Mouse (Mus musculus) WW6 (cell line): ENCODE results near the gene Tpm1.

Experiments used
- DNase-seq: peaks from one replicate; pipeline ENCODE4 v3.0.0-alpha.2; 2013; ENCODE audit warnings: low read depth, low spot score

Gene Tpm1

DNA sequence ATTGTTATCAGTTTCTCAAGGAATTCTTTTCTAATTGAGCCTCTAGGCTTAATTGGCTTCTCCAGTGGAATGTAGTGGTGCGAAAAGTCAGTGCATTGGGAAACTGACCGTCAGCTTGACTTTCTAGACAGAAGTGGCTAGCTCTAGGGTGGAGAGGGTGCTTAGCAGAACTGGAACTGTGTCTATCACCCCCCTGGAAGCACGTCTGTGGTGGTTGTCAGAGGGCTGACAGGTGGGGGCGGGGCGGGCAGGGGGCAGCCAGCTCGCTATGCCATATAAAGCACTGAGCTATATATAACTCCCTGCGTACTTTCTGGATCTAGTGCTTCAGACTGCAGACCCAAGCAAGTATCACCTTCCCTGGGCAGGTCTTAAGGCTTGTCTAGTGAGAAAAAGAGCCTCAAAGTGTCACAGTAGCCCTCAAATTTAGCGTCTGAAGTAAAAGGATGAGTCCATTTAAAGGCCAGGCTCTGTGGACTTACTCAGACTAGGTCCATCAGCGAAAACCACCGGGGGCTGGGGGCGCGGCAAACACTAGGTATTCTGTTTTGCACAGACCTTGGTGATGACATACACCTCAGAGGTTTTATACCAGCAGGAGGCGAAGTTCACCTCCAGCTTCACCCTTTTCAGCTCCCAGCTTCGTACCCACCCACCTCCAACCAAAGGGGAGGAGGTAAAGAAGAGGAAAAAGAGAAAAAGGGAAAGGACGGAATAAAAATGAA lies 2.2 kb downstream of the Tpm1 start:
- DNase-seq, result no peak

DNA sequence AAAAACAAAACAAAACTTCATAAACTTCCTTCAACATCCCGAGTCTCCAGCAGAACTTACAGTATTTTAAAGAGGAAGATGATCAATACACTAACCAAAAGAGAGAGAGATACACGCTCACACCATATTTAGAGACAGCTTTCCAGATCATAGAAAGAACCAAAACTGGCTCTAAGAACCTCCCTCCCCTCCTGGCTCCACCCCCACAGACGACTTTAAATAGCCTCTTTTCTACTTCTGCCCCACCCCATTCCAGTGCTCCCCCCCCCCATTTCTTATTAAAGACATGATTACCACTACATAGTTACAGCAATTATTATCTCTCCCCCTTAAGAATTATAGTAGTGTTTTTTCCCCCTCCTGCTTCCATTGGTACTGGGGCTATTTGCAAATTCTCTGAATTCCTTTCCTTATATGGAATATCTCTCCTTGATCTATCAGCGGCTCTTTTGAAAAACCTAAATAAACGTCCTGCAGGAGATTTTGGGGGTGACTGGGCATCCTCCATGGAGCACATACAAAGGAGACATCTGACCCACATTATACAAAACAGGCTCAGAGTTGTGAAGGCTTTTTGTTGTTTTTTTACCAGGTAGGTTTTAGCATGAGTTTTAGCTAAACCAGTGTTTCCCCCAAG lies 3.1 kb downstream of the Tpm1 start:
- no peak for DNase-seq

DNA sequence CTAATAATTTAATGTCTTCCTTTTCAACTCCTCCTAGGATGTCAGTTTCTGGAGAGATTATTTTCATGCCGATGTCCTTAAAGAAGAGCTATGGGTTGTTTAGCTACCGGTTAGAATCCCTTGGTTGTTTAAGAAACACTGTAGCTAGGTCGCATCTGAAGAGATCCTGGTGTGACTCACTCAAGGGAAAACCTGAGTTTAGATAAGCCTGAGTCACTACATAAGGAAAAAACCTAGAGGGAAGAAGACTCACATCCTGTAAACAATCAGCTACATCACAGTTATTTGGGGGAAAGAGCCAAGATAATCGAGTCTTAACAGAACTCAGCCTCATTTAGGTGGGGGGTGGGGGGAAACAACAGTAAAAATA lies 3.9 kb downstream of the Tpm1 start:
- DNase-seq, result no peak

DNA sequence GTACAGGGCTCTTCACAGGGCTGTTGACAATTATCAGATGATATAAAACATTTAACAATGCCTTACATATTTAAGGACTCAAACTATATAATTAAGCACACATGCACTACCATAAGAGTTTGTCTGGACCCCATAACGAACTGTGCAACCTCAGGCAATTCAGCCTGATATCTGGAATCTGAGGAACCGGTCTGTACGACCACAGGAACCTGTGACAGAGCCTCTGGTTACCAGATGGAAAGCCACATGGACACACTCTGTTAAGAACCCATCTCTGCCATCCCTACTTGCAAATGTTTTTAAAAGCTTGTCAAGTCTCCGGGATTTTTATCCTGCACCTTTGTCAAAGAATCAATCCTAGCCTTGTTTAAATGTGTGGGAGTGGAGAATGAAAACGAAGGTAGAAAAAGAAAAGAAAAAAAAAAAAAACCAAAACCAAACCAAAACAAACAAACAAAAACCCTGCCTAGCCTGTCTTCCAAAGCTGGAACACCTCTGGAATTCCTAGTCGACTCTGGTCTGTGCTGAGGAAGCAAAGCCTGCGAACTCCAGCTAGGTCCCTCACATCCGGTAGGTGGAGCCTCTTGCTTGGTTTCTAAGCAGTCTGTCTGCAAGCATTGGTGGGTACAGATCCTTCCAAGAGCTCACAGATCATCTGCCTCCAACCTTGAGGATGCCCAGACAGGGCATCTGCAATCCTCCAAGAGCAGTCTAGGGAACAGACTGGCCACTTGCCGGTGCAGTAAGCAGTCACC lies 4.5 kb downstream of the Tpm1 start:
- no peak for DNase-seq

DNA sequence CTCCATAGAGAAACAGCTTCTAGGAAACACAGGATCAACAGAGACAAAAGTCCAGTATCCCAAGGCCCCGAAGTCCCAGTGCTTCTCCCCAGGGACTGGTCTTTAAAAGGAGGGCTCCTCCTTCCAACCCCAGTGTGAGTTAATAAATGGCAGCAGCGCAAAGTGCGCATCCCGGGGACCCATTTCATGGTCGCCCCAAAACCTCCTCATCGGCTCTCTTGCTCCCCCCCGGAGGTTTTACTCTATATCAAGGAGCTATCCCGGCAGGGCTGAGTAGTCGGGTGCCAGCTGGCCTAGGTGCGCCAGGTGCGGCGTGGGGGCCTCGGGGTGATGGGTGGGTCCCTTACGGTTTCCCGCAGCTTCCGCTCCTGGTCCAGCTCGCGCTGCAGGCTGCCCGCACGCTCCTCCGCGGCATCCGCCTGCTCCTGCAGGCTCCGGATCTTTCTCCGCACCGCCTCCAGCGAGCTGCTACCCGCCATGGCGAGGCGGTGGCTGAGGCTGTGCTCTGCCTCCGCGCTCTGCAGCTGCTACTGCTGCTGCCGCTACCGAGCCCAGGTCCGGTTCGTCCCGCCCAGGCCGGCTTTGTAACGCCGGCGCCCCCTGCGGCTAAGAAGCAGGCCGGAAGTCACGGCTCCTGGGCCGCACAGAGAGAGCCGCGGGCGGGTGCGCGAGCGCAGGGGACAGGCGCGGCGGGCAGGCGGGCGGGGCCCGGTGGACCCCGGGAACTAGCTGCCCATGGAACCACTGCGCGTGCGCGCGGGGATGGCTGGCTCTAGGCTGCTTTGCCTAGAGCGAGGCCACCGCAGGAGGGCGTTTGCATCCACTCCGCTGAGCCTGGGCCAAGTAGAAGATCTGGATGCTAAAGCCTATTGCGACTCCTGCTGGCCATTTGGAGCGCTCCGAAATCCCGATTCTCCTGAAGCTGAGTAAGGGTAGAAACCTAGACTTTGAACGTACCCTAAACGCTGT lies 5.7 kb downstream of the Tpm1 start:
- DNase-seq, result peak; percentile 97

DNA sequence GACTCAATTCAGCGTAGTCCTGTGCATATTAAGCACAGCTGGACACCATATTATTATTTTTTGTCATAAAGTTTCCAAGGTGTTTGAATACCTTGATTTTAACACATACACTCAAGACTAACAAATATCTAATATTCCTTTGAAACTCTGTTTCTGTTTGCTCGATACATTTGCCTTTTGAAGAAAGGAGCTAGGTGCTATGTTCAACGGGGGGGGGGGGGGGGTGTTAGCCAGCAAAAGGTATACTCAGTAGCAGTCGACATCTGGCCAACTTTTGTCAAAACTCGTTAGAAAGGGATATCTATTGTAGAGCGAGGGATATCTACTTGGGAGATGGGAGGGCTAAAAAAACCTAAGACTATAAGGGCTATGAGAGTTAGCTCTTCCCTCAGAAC lies 6.4 kb downstream of the Tpm1 start:
- no peak for DNase-seq

DNA sequence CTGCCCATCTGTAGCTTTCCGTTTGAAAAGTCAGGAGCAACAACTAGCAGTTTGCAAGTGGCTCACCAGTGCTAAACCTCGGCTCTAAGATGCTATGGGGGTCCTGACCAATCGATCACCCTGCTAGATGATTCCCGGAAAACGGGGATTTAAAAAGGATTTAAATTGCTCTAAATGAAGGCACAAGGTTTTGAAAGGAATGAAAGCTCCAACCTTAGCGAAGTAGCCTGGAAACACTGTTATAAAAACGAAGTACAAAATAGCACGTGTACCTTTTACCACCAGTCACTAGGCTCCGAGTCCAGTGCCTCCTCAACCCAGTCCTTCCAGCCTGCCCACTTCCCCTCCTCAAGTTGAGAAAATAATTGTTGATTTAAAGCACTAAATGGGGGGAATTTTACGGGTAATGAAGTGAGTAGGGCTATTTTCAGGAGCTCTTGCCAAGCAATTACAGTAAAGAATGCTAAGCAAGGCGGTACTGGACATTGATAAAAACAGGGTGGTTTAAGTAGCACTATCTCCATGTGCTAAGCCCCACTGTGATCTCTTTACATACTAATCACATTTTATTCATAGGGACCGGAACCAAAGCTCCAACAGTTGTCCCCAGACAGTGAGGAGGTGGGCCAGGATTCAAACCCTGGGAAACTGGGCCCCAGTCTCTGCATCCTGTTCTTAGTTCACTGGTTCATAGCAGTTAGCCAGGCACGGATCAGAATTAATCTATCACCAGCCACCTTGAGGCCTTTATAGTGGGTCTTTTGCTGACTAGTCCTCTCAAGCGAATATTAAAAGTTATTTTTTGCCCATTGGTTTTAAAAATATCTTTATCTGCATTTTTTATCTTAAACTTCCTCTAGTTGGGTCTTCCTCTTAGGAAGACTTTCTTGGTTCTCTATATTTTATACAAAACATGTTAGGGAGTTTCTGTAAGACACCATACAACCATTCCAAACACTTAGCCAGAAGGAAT lies 7.1 kb downstream of the Tpm1 start:
- no peak for DNase-seq

DNA sequence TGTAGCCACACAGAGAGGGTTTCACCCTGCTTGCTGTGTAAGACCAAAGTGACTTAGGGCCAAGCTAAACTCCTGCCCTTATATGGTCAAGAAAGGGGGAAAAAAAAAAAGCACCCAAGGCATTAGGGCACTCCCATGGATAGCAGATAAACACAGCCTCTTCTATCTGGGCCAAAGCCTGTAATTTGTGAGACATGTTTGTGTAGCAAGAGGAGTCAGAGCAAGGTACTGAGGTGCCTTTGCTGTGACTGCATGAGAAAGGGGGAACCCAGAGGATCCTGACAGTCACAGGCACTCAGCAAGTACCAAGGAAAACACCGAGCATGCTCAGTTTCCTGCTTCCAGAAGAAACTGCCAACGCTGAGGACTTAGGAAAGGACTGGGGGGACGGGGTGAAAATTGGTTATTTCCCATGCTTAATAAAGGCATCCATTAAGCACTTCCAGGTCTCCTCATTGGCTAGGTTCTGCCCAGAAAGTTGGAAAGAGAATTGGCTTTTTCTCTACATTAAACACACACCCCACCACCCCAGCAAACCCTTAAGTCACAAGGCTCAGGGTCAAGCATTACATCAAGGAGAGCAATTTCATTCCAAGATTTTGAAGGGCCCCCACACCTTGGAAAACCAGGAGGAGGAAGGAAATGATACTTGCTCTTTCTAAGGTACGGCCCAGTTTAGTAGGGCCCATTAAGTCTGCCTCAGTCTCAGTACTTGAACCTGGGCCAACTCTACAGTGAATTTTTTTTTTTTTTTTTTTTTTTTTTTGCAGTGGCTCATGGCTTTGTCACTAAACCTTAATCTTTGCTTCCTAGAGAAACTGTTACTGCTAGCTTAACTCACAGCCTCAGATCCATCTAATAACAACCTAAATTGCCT lies 8.0 kb downstream of the Tpm1 start:
- no peak for DNase-seq

DNA sequence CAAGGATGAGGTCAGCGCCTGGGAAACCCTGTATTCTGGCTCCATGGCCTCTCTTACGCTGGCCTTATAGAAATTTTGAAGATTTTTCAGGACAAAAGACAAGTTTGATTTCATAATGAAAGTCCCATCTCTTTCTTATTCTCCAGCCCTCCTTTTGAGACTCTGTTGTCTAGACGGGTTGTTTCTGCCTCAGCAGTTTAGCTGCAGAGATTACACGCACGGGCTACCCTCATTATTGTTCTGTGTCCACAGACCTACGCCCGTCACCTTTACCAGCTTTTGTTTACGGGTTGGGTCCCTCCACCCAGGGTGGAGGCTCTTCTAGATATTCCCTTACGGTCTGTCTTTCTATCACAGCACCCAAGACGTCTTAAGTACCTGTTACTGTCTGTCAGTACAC lies 9.3 kb downstream of the Tpm1 start:
- DNase-seq, result no peak

DNA sequence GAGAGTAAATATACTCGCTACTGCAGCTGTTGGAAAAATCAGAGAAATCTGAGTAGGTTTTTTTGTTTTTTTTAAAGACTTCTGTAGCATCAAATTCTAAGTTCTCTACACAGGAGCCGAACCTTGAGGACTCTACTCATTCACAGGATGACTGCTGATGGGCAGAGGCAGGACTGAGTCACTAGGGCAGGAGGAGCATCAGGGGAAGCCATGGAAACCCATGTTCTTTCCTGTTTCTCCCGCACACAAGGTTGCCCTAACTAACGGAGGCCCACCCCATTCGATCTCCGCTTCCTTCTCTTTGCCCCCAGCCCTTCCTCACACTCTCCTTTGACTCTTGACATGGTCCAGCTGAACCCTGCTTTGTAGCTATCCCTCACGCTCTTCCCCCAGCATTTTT lies 10.5 kb downstream of the Tpm1 start:
- no peak for DNase-seq

DNA sequence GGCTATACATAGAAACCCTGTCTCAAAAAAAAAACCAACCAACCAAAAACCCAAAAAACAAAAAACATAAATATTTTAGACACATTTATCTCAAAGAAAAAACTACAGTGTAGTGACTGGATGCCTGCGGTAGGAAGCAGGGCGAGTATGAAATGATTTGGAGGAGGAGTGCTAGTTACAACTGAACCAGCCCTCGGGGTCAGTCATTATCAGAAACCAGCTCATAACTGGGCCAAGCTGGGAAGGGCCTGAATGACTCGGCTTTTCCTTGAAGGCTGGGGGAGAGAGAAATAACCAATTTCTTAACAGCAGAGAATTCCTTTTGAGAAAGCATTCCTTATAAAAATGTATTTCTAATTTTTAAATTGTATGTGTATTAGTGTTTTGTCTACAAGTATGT lies 11.5 kb downstream of the Tpm1 start:
- no peak for DNase-seq

DNA sequence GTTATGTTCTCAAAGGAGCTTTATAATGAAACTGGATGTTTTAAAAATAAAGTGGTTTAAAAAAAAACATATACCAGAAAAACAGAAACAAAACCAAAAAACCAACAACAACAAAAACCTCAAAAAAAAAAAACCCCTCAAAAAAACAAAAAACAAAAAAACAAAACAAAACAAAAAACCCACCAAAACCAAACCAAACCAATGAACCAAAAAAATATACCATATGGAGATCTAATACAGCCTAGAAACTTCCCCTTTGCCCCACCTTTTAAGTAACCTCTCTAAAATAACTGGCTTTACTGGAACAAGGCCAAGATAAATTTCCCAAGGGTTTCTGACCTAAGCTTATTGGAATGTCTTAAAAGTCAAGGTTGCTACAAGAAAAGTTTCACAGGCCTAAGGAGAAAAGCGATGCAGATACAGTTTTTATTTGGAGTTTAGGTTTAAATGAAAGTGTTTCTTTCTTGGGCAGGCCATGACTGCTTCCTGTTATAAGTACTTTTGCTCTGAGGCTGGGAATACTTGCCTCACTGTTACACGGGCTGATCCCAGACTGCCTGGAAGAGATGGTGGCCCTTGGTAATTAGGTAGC lies 12.6 kb downstream of the Tpm1 start:
- DNase-seq, result no peak

DNA sequence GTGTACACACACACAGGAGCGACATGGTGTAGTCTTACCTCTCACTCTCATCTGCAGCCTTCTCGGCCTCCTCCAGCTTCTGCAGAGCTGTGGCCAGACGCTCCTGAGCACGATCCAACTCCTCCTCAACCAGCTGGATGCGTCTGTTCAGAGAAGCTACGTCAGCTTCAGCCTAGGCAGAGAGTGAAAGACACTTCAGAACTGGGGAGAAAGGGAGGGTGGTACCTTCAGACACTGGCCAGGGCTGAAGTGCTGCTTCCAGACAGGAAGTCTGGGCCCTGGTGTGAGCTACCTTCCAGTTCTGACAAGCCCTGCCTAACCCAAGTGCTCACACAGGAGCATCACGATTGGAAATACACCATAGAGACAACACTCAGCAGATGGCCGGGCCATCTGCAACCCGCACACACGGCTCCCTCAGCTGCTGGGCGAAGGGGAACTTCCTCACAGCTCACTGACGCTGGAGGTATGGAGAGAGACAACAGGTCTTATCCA lies 13.2 kb downstream of the Tpm1 start:
- DNase-seq, result no peak

DNA sequence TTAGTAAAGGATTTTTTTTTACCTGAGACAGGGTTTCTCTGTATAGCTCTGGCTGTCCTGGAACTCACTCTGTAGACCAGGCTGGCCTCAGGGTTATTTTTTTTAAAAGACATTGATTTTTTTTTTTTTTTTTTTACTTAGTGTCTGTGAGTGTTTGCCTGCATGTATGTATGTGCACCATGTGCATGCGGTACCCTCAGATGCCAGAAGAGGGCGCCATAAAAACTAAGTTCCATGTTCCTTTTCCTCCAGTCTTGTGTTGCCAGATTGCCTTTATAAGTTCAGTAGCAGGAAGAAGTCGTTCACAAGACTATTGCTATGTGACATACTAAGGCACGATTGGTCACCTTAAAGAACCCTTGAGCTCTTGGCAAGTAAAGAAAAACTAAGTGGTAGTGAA lies 14.5 kb downstream of the Tpm1 start:
- no peak for DNase-seq

DNA sequence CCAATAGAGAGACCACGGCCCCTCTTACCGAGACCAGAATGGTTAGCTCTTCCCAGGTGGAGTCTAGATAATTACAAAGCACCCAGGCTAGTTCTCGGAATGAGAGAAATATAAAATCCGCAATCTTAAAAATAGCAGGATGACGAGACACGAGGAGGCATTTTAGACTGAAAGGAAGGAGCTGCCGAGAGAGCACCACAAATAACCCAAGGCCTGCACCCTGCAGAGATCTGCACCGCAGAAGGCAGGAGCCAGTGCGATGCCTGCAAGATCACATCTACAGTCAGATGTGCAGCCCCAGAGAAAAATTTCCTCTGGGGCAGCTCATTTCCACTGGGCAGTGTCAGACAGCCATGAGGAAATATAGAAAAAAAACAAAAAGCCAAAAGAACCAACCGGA lies 16.2 kb downstream of the Tpm1 start:
- DNase-seq, result no peak

DNA sequence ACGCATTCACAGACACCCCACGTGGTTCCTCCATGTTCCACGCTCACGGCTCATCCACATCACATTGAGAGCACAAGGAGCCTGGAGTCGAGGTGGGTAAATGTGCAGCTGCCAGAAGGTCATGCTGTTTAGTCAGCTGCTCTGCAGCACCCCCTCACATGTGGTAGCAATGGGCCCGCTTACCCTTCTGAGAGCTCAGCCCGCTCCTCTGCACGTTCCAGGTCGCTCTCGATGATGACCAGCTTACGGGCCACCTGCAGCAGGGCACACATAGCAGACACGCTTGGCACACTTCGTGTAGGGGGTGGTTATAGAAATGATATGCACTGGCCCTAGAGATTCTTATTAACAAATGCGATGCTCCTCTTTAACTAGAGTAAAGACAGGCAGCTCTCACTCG lies 16.6 kb downstream of the Tpm1 start:
- no peak for DNase-seq

DNA sequence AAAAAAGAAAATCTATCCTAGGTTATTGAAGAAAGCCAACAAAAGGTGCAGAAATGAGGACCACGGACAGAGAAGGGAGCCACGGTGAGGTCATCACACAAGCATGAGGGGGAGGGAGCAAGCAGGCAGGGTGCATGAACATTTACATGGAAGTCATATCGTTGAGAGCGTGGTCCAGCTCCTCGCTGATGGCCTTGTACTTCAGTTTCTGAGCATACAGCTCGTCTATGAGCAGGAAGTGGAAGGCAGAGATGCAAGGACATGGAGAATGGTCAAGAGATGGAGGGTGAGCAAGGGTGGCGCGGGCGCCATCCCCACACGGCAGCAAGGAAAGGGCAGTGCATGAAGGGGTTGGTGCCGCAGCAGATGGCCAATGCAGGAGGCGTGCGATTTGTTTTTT lies 19.7 kb downstream of the Tpm1 start:
- DNase-seq, result no peak

DNA sequence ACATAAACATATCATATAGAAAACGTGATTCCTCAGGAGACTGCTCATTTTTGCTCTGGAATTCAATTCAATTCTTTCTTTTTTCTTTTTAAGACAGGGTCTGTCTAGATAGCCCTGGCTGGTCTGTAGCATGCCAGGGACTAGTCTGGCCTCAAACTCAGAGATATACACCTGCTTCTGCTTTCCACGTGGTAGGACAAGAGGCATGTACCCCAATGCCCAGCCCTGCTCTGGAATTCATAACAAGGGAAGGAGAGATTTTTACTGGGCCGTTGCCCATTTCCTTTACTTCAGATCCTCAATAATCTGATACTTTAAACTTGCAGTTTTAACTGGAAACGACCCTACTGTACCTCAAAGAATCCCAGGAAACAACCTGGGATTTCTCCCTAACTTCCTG lies 20.3 kb downstream of the Tpm1 start:
- DNase-seq, result no peak

DNA sequence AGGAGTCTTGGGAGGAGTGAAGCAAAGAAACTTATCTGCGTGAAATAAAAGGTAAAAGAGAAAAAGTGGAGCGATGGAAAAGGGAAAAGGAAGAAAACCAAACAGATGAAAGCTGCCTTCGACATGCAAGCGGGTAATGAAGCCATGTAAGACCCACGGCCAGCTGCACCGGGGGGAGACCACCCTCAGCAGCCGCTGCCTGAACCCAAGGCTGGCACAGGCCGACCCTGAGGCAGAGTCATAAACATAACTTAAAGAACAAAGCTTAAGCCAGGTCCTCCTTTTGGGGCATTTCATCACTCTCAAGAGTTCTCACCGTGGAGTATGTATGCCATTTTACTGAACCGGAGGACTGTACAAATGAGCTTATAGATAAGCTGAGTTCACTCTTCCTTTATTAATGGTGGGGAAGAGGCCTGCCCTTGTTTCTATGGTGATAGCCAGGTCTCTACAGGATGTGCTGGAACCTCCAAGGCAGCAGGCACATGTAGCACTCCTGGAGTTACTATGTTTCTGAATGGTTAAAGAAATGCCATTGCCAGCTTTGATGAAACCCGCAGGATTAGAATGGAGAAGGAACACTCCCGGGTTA lies 21.0 kb downstream of the Tpm1 start:
- DNase-seq, result no peak
